In genomic region chr4:149844971-149845370, GRCm38 (mm10) we compare ENCODE assay signal across 21 mouse cellular contexts.
A peak's percentile ranks its signal among the peaks of the same experiment; 100 is the strongest.
DNase-seq lines count a peak whose midpoint lies in the region; ATAC-seq and TF ChIP-seq lines count a peak whose summit lies in the region.
"Had no signal": no experiment of that assay in that cellular context is flagged by ENCODE, and none has a peak within 500 bp of the region (broad histone marks: within the 10 kb centered on the region; RNA-seq: fewer than 3 reads in every experiment).

No protein-coding gene starts in this region.

- 72% methylated on average over 10 of the region's 10 CpGs for WGBS in embryonic facial prominence, embryonic 10.5 days
- WGBS in limb, embryonic 14.5 days, result 56% methylated on average over 10 of the region's 10 CpGs

- H3K4me2 ChIP-seq in limb, embryonic 14.5 days (replicated peaks; ENCODE audit: low read depth, low read length, severe bottlenecking), result no peak overlapping the region
- H3K4me2 ChIP-seq: forebrain, embryonic 12.5 days; hindbrain, embryonic 15.5 days; limb, embryonic 15.5 days; lung, embryonic 14.5 days had no signal

- H3K27ac ChIP-seq in embryonic facial prominence, embryonic 10.5 days (replicated peaks), result peak overlapping the region; percentile 69; the same call in 1 of the 2 replicates
- H3K27ac ChIP-seq in embryonic fibroblast, embryonic 13.5 days (ENCODE audit: insufficient read depth, low read length), result peak overlapping the region; percentile 23; the same call in 1 of the 2 replicates
- no peak overlapping the region for H3K27ac ChIP-seq in limb, embryonic 14.5 days (replicated peaks; ENCODE audit: low read depth, low read length)
- H3K27ac ChIP-seq: forebrain, embryonic 12.5 days; hindbrain, embryonic 15.5 days; layer of hippocampus, adult 2 months; limb, embryonic 15.5 days; liver, embryonic 14.5 days; macrophage had no signal

- H3K9ac ChIP-seq in limb, embryonic 14.5 days (ENCODE audit: low read depth, low read length, severe bottlenecking), result no peak overlapping the region
- H3K9ac ChIP-seq: forebrain, embryonic 12.5 days; hindbrain, embryonic 15.5 days; limb, embryonic 15.5 days; liver, embryonic 14.5 days; lung, embryonic 14.5 days had no signal

- peak; percentile 62 for DNase-seq in kidney, adult 9 months
- no peak for DNase-seq in kidney, postnatal 4 days
- DNase-seq in embryonic facial prominence, embryonic 10.5 days (ENCODE audit: low spot score), result no peak
- no peak for DNase-seq in limb, embryonic 14.5 days (ENCODE audit: low spot score)
- no peak for DNase-seq in left cerebral cortex, adult 8-10 months (ENCODE audit: low spot score in 2 of 2)
- no peak for DNase-seq in cerebellum, adult 11-12 months
- DNase-seq: adrenal gland, postnatal 25 days; cerebellum, adult 9-11 months; gastrocnemius, postnatal 25 days; lung, embryonic 14.5 days; thymus, adult 18-20 months; thymus, postnatal 4 days had no signal

- peaks cover 47% of the 10 kb centered on the region for H3K4me1 ChIP-seq in embryonic facial prominence, embryonic 10.5 days
- 0 out of 2 replicates have a peak, but pooled peaks cover 2% of the 10 kb centered on the region for H3K4me1 ChIP-seq in embryonic fibroblast, embryonic 13.5 days (ENCODE audit: control insufficient read depth, insufficient read depth, low read length)
- peaks cover 14% of the 10 kb centered on the region for H3K4me1 ChIP-seq in limb, embryonic 14.5 days (ENCODE audit: control insufficient read depth, insufficient read depth, low read length)
- H3K4me1 ChIP-seq: forebrain, embryonic 12.5 days; hindbrain, embryonic 15.5 days had no signal

- TF ChIP-seq POLR2A in embryonic fibroblast, embryonic 13.5 days (IDR thresholded peaks at IDR 0.05; ENCODE audit: low read depth, low read length), result no peak
- no peak for TF ChIP-seq POLR2A in limb, embryonic 14.5 days (IDR thresholded peaks at IDR 0.05; ENCODE audit: borderline replicate concordance, extremely low read depth, insufficient read depth, insufficient read length)

- ATAC-seq in limb, embryonic 14.5 days (ENCODE audit: low FRiP score, low read depth), result peak; percentile 36; the same call in 1 of the 2 replicates
- ATAC-seq: intestine, embryonic 16.5 days had no signal

- H3K4me3 ChIP-seq in embryonic facial prominence, embryonic 10.5 days, result no peak overlapping the region
- H3K4me3 ChIP-seq in embryonic fibroblast, embryonic 13.5 days (ENCODE audit: insufficient read depth, low read length), result no peak overlapping the region
- H3K4me3 ChIP-seq in limb, embryonic 14.5 days (replicated peaks; ENCODE audit: low read length), result no peak overlapping the region
- H3K4me3 ChIP-seq: erythroblast, embryonic 14.5 days; forebrain, embryonic 12.5 days; hindbrain, embryonic 15.5 days; layer of hippocampus, adult 2 months; limb, embryonic 15.5 days had no signal

- no peak for TF ChIP-seq CTCF in embryonic fibroblast, embryonic 13.5 days (IDR thresholded peaks at IDR 0.05; ENCODE audit: borderline replicate concordance, insufficient read depth, low read length)

- H3K27me3 ChIP-seq in embryonic facial prominence, embryonic 10.5 days (replicated peaks; ENCODE audit: low read depth, poor library complexity, severe bottlenecking), result no peaks in the 10 kb centered on the region; the same call in 1 of the 2 replicates
- H3K27me3 ChIP-seq in limb, embryonic 14.5 days (ENCODE audit: control insufficient read depth, insufficient read depth, low read length), result no peaks in the 10 kb centered on the region
- H3K27me3 ChIP-seq: hindbrain, embryonic 15.5 days; limb, embryonic 15.5 days had no signal

- no peaks in the 10 kb centered on the region for H3K36me3 ChIP-seq in embryonic facial prominence, embryonic 10.5 days (replicated peaks)
- no peaks in the 10 kb centered on the region for H3K36me3 ChIP-seq in limb, embryonic 14.5 days (ENCODE audit: control insufficient read depth, insufficient read depth, low read length)
- H3K36me3 ChIP-seq: forebrain, embryonic 12.5 days; hindbrain, embryonic 15.5 days; limb, embryonic 15.5 days had no signal

- no peaks in the 10 kb centered on the region for H3K9me3 ChIP-seq in embryonic facial prominence, embryonic 10.5 days
- H3K9me3 ChIP-seq in limb, embryonic 14.5 days (ENCODE audit: control insufficient read depth, low read length), result no peaks in the 10 kb centered on the region
- H3K9me3 ChIP-seq: forebrain, embryonic 12.5 days; hindbrain, embryonic 15.5 days; limb, embryonic 15.5 days had no signal
